Mouse (Mus musculus): ENCODE measurements around the gene Tnxb.

The Tnxb gene

GRCm38 (mm10) chr17:34659181-34659896 lies 11.0 kb upstream of the Tnxb start:
- DNase-seq (ENCODE audit: extremely low spot score, low spot score) = no peak

- no peak for DNase-seq (ENCODE audit: extremely low spot score, low spot score)
These were observed 10.5 kb upstream of the Tnxb start for GRCm38 (mm10) chr17:34659897-34660214.

GRCm38 (mm10) chr17:34660259-34660820 lies 10.0 kb upstream of the Tnxb start:
- DNase-seq (ENCODE audit: extremely low spot score, low spot score) = no peak

- no peak for DNase-seq (ENCODE audit: extremely low spot score, low spot score)
These were observed 9.2 kb upstream of the Tnxb start for GRCm38 (mm10) chr17:34661121-34661591.

- DNase-seq (ENCODE audit: extremely low spot score, low spot score) = no peak
These were observed 7.9 kb upstream of the Tnxb start for GRCm38 (mm10) chr17:34662468-34662867.

GRCm38 (mm10) chr17:34662978-34663377 lies 7.4 kb upstream of the Tnxb start:
- no peak for DNase-seq (ENCODE audit: extremely low spot score, low spot score)

GRCm38 (mm10) chr17:34663558-34663957 lies 6.8 kb upstream of the Tnxb start:
- no peak for DNase-seq (ENCODE audit: extremely low spot score, low spot score)

GRCm38 (mm10) chr17:34664472-34664871 lies 5.9 kb upstream of the Tnxb start:
- DNase-seq (ENCODE audit: extremely low spot score, low spot score) = no peak

- DNase-seq (ENCODE audit: extremely low spot score, low spot score) = peak; percentile 52
These were observed 1.1 kb downstream of the Tnxb start for GRCm38 (mm10) chr17:34671151-34672066.

- peak; percentile 22 for DNase-seq (ENCODE audit: extremely low spot score, low spot score)
These were observed 2.0 kb downstream of the Tnxb start for GRCm38 (mm10) chr17:34672246-34672792.

- no peak for DNase-seq (ENCODE audit: extremely low spot score, low spot score)
These were observed 2.8 kb downstream of the Tnxb start for GRCm38 (mm10) chr17:34673139-34673538.

- no peak for DNase-seq (ENCODE audit: extremely low spot score, low spot score)
These were observed 4.3 kb downstream of the Tnxb start for GRCm38 (mm10) chr17:34674524-34675204.

GRCm38 (mm10) chr17:34675205-34676092 lies 5.1 kb downstream of the Tnxb start:
- no peak for DNase-seq (ENCODE audit: extremely low spot score, low spot score)

GRCm38 (mm10) chr17:34676093-34676460 lies 5.7 kb downstream of the Tnxb start:
- no peak for DNase-seq (ENCODE audit: extremely low spot score, low spot score)

- DNase-seq (ENCODE audit: extremely low spot score, low spot score) = no peak
These were observed 6.3 kb downstream of the Tnxb start for GRCm38 (mm10) chr17:34676671-34677070.

GRCm38 (mm10) chr17:34680191-34680590 lies 9.9 kb downstream of the Tnxb start:
- DNase-seq (ENCODE audit: extremely low spot score, low spot score) = no peak

GRCm38 (mm10) chr17:34680621-34681020 lies 10.3 kb downstream of the Tnxb start:
- DNase-seq (ENCODE audit: extremely low spot score, low spot score) = no peak

- no peak for DNase-seq (ENCODE audit: extremely low spot score, low spot score)
These were observed 10.8 kb downstream of the Tnxb start for GRCm38 (mm10) chr17:34681132-34681571.

- no peak for DNase-seq (ENCODE audit: extremely low spot score, low spot score)
These were observed 11.7 kb downstream of the Tnxb start for GRCm38 (mm10) chr17:34681881-34682536.

- DNase-seq (ENCODE audit: extremely low spot score, low spot score) = no peak
These were observed 12.8 kb downstream of the Tnxb start for GRCm38 (mm10) chr17:34683179-34683578.

All from neural tube, embryonic 10.5 days (tissue).